Mouse (Mus musculus) liver, embryonic 11.5 days (tissue): ENCODE data around the gene Glcci1. TPM values are rescaled to one million over a fixed set of nuclear protein-coding genes. Genes with fewer than 3 reads are reported as not detected.

Experiments used
- ATAC-seq: fragments of 200-750 bp; cut with Nextera tagmentation; replicated peaks from 2 replicates; pipeline ENCODE4 v1.8.0; 2017; ENCODE audit warnings: moderate number of reproducible peaks, mild to moderate bottlenecking, moderate TSS enrichment, moderate library complexity; ENCODE audit not compliant: low FRiP score
- DNase-seq: peaks from one replicate; pipeline ENCODE4 v3.0.0-alpha.2; 2017; ENCODE audit warnings: low spot score
- H3K27ac ChIP-seq: fragments of 300-500 bp; sonication (generic); 2 replicates; pipeline ENCODE4 v1.5.1; 2014; ENCODE audit warnings: mild to moderate bottlenecking, low read depth, low read length, control low read depth
- H3K27me3 ChIP-seq: fragments of 300-500 bp; sonication (generic); replicated peaks from 2 replicates; pipeline ENCODE4 v1.6.1; 2014; ENCODE audit warnings: low read length, mixed read lengths; ENCODE audit not compliant: control insufficient read depth, insufficient read depth
- H3K36me3 ChIP-seq: fragments of 300-500 bp; sonication (generic); 2 replicates; pipeline ENCODE4 v1.6.1; 2014; ENCODE audit warnings: mild to moderate bottlenecking, low read length, moderate library complexity, mixed read lengths; ENCODE audit not compliant: control insufficient read depth, insufficient read depth
- H3K4me1 ChIP-seq: fragments of 300-500 bp; sonication (generic); replicated peaks from 2 replicates; pipeline ENCODE4 v1.6.1; 2014; ENCODE audit warnings: low read length, mixed read lengths; ENCODE audit not compliant: control insufficient read depth, insufficient read depth
- H3K4me2 ChIP-seq: fragments of 300-500 bp; sonication (generic); 2 replicates; pipeline ENCODE4 v1.6.1; 2014; ENCODE audit warnings: mild to moderate bottlenecking, control low read depth, moderate library complexity
- H3K4me3 ChIP-seq: fragments of 300-500 bp; sonication (generic); 2 replicates; pipeline ENCODE4 v1.5.1; 2014; ENCODE audit warnings: low read depth, low read length, control low read depth
- H3K9ac ChIP-seq: fragments of 300-500 bp; sonication (generic); 2 replicates; pipeline ENCODE4 v1.6.1; 2014; ENCODE audit warnings: low read depth, low read length, control low read depth
- H3K9me3 ChIP-seq: fragments of 300-500 bp; sonication (generic); 2 replicates; pipeline ENCODE4 v1.6.1; 2016; ENCODE audit warnings: low read length, inconsistent platforms, mixed read lengths; ENCODE audit not compliant: control insufficient read depth
- WGBS: fragments of 180-500 bp; shearing (Covaris S2); extraction: QIAGEN DNeasy Blood & Tissue Kit; methylation state at CpG from one replicate; pipeline ENCODE4 v1.1.7; 2014; 5-methylcytosine and 5-hydroxymethylcytosine counted together
- polyA plus RNA-seq: library from polyadenylated mRNA; unstranded; fragments of >200 nt; fragmentation: Nextera tagmentation; extraction: Ambion mirVana; gene quantifications from 2 replicates; pipeline ENCODE4 v1.2.1, GENCODE M21; 2014

Gene Glcci1
- polyA plus RNA-seq, 1 experiment from 2014 or later = 3.9 TPM

GRCm38 (mm10) chr6:8474316-8474715, 35.1 kb upstream of the Glcci1 start:
- no peaks in the 10 kb centered on the region for H3K36me3 ChIP-seq

GRCm38 (mm10) chr6:8474820-8475219, 34.6 kb upstream of the Glcci1 start:
- H3K9ac ChIP-seq = no peak overlapping the region
- no peaks in the 10 kb centered on the region; the same call in 1 of the 2 replicates for H3K4me1 ChIP-seq
- no peaks in the 10 kb centered on the region for H3K27me3 ChIP-seq
- H3K4me3 ChIP-seq = no peak overlapping the region
- H3K9me3 ChIP-seq = no peaks in the 10 kb centered on the region
- H3K36me3 ChIP-seq = no peaks in the 10 kb centered on the region
- H3K27ac ChIP-seq = no peak overlapping the region
- DNase-seq (no peak), ATAC-seq (no peak; the same call in 1 of the 2 replicates)
- WGBS = 82% methylated on average over 4 of the region's 4 CpGs
- no peak overlapping the region for H3K4me2 ChIP-seq

More at GRCm38 (mm10) chr6:8474316-8474715, 35.1 kb upstream of the Glcci1 start:
- Histone ChIP-seq H3K9me3 (no peaks in the 10 kb centered on the region), H3K27me3 (no peaks in the 10 kb centered on the region), H3K27ac (no peak overlapping the region), H3K4me1 (no peaks in the 10 kb centered on the region; the same call in 1 of the 2 replicates), H3K4me2 (no peak overlapping the region), H3K9ac (no peak overlapping the region), H3K4me3 (no peak overlapping the region)
- ATAC-seq = 0 out of 2 replicates have a peak, but pooled peaks have one; percentile 43
- 57% methylated on average over 3 of the region's 3 CpGs for WGBS
- no peak for DNase-seq

GRCm38 (mm10) chr6:8479176-8479575, 30.2 kb upstream of the Glcci1 start:
- no peak overlapping the region for H3K4me2 ChIP-seq
- H3K4me3 ChIP-seq = no peak overlapping the region
- H3K36me3 ChIP-seq = no peaks in the 10 kb centered on the region
- H3K27ac ChIP-seq = no peak overlapping the region
- DNase-seq (no peak), ATAC-seq (no peak)
- no peaks in the 10 kb centered on the region; the same call in 1 of the 2 replicates for H3K4me1 ChIP-seq
- no peaks in the 10 kb centered on the region for H3K27me3 ChIP-seq
- H3K9ac ChIP-seq = no peak overlapping the region
- WGBS = 67% methylated on average over 1 of the region's 1 CpGs
- no peaks in the 10 kb centered on the region for H3K9me3 ChIP-seq

GRCm38 (mm10) chr6:8484437-8485275, 24.7 kb upstream of the Glcci1 start:
- H3K4me1 ChIP-seq = peaks cover 30% of the 10 kb centered on the region
- 0 out of 2 replicates have a peak overlapping the region, but pooled peaks have one; percentile 3 for H3K27ac ChIP-seq
- H3K9ac ChIP-seq = no peak overlapping the region
- no peak overlapping the region for H3K4me3 ChIP-seq
- H3K27me3 ChIP-seq = no peaks in the 10 kb centered on the region
- H3K36me3 ChIP-seq = no peaks in the 10 kb centered on the region
- 71% methylated on average over 17 of the region's 17 CpGs for WGBS
- peak; percentile 77 for ATAC-seq
- H3K4me2 ChIP-seq = peak overlapping the region; percentile 15; the same call in 1 of the 2 replicates
- no peaks in the 10 kb centered on the region for H3K9me3 ChIP-seq
- DNase-seq = no peak

GRCm38 (mm10) chr6:8485414-8486175, 23.8 kb upstream of the Glcci1 start:
- DNase-seq = no peak
- Histone ChIP-seq H3K27me3 (no peaks in the 10 kb centered on the region), H3K36me3 (no peaks in the 10 kb centered on the region), H3K4me1 (peaks cover 30% of the 10 kb centered on the region), H3K9me3 (no peaks in the 10 kb centered on the region), H3K4me2 (0 out of 2 replicates have a peak overlapping the region, but pooled peaks have one; percentile 0), H3K27ac (no peak overlapping the region), H3K9ac (no peak overlapping the region), H3K4me3 (no peak overlapping the region)
- 71% methylated on average over 16 of the region's 16 CpGs for WGBS
- ATAC-seq = 0 out of 2 replicates have a peak, but pooled peaks have one; percentile 8

- no peak for DNase-seq
- H3K9me3 ChIP-seq = no peaks in the 10 kb centered on the region
- H3K4me1 ChIP-seq = peaks cover 30% of the 10 kb centered on the region
- no peak overlapping the region for H3K4me3 ChIP-seq
- 88% methylated on average over 17 of the region's 17 CpGs for WGBS
- peak overlapping the region; percentile 28 for H3K9ac ChIP-seq
- peak overlapping the region; percentile 78 for H3K27ac ChIP-seq
- H3K36me3 ChIP-seq = no peaks in the 10 kb centered on the region
- no peaks in the 10 kb centered on the region for H3K27me3 ChIP-seq
- peak overlapping the region; percentile 56 for H3K4me2 ChIP-seq
- no peak for ATAC-seq
Observed at GRCm38 (mm10) chr6:8486391-8487043, 22.9 kb upstream of the Glcci1 start.

- Histone ChIP-seq H3K36me3 (no peaks in the 10 kb centered on the region), H3K27ac (peak overlapping the region; percentile 78), H3K9ac (peak overlapping the region; percentile 28), H3K4me1 (peaks cover 30% of the 10 kb centered on the region), H3K4me2 (peak overlapping the region; percentile 56), H3K4me3 (peak overlapping the region; percentile 31; the same call in 1 of the 2 replicates), H3K27me3 (no peaks in the 10 kb centered on the region), H3K9me3 (no peaks in the 10 kb centered on the region)
- DNase-seq (peak; percentile 36), ATAC-seq (peak; percentile 89)
- WGBS = 42% methylated on average over 20 of the region's 20 CpGs
Observed at GRCm38 (mm10) chr6:8487044-8487853, 22.2 kb upstream of the Glcci1 start.
